Mouse (Mus musculus) kidney, postnatal 4 days (tissue): ENCODE results near the gene Olfr1352.
"Not testable (repeated sequence)": the region's sequence is repeated elsewhere in the genome, so short reads cannot be mapped to it uniquely, and the experiment has no call there.

ENCODE experiments used
- DNase-seq, 2 experiments: peaks; one replicate each; pipeline ENCODE4 v3.0.0; 2021; ENCODE audit warnings: mixed read lengths in 2 of 2

Gene Olfr1352

GRCm38 (mm10) chr10:78980750-78981149 lies at the start of gene Olfr1352:
Gene Olfr1352 (plus strand): TSS chr10:78981050.
- DNase-seq, result no peak

GRCm38 (mm10) chr10:78950336-78950735 lies 30.5 kb upstream of the Olfr1352 start, which contains the start of gene Olfr8:
Gene Olfr8 (plus strand): TSS chr10:78950636.
- DNase-seq, result not testable (repeated sequence)

GRCm38 (mm10) chr10:78963009-78963408 lies 17.8 kb upstream of the Olfr1352 start, which contains the start of gene Olfr1353:
Gene Olfr1353 (plus strand): TSS chr10:78963309.
- not testable (repeated sequence) for DNase-seq

- no peak for DNase-seq
Observed at GRCm38 (mm10) chr10:79012172-79012571, 31.3 kb downstream of the Olfr1352 start, which contains the start of gene Olfr1351. Gene Olfr1351 (plus strand): TSS chr10:79012472.

- DNase-seq, result no peak
Observed at GRCm38 (mm10) chr10:79028441-79028840, 47.6 kb downstream of the Olfr1352 start, which contains the start of gene Olfr57. Gene Olfr57 (plus strand): TSS chr10:79028741.
